Mouse (Mus musculus) midbrain, embryonic 11.5 days (tissue): ENCODE measurements around the gene Klc4. TPM values are rescaled to one million over a fixed set of nuclear protein-coding genes. Genes with fewer than 3 reads are reported as not detected.

Source experiments
- ATAC-seq: fragments of 200-750 bp; cut with Nextera tagmentation; 2 replicates; pipeline ENCODE4 v1.8.0; 2017; ENCODE audit warnings: moderate TSS enrichment, moderate library complexity; ENCODE audit not compliant: low FRiP score
- DNase-seq: peaks from one replicate; pipeline ENCODE4 v3.0.0; 2015; ENCODE audit warnings: low spot score; ENCODE audit errors: missing footprints
- H3K27ac ChIP-seq: fragments of 300-500 bp; sonication (generic); 2 replicates; pipeline ENCODE4 v1.5.1; 2014; ENCODE audit warnings: low read depth, low read length
- H3K27me3 ChIP-seq: fragments of 300-500 bp; sonication (generic); 2 replicates; pipeline ENCODE4 v1.6.1; 2014; ENCODE audit warnings: mild to moderate bottlenecking, low read length, moderate library complexity, mixed read lengths; ENCODE audit not compliant: control insufficient read depth, insufficient read depth
- H3K36me3 ChIP-seq: fragments of 300-500 bp; sonication (generic); 2 replicates; pipeline ENCODE4 v1.6.1; 2014; ENCODE audit warnings: mild to moderate bottlenecking, low read length, moderate library complexity, mixed read lengths; ENCODE audit not compliant: control insufficient read depth, insufficient read depth
- H3K4me1 ChIP-seq: fragments of 300-500 bp; sonication (generic); 2 replicates; pipeline ENCODE4 v1.6.1; 2014; ENCODE audit warnings: low read length; ENCODE audit not compliant: control insufficient read depth, insufficient read depth
- H3K4me2 ChIP-seq: fragments of 300-500 bp; sonication (generic); 2 replicates; pipeline ENCODE4 v1.6.1; 2014; ENCODE audit warnings: mild to moderate bottlenecking, moderate library complexity
- H3K4me3 ChIP-seq: fragments of 300-500 bp; sonication (generic); 2 replicates; pipeline ENCODE4 v1.5.1; 2014; ENCODE audit warnings: low read depth, low read length
- H3K9ac ChIP-seq: fragments of 300-500 bp; sonication (generic); 2 replicates; pipeline ENCODE4 v1.6.1; 2014; ENCODE audit warnings: low read length
- H3K9me3 ChIP-seq: fragments of 300-500 bp; sonication (generic); 2 replicates; pipeline ENCODE4 v1.6.1; 2016; ENCODE audit warnings: low read length; ENCODE audit not compliant: control insufficient read depth
- WGBS: fragments of 180-500 bp; shearing (Covaris S2); extraction: QIAGEN DNeasy Blood & Tissue Kit; methylation state at CpG from one replicate; pipeline ENCODE4 v1.1.7; 2014; 5-methylcytosine and 5-hydroxymethylcytosine counted together
- polyA plus RNA-seq: library from polyadenylated mRNA; unstranded; fragments of >200 nt; fragmentation: Nextera tagmentation; extraction: Ambion mirVana; gene quantifications from 2 replicates; pipeline ENCODE4 v1.2.1, GENCODE M21; 2014

Klc4 gene
- polyA plus RNA-seq = 26.6 and 29.8 TPM in 2 replicates

- under 1% methylated on average over 53 of the region's 53 CpGs for WGBS
- Histone ChIP-seq H3K27me3 (no peaks in the 10 kb centered on the region), H3K9me3 (no peaks in the 10 kb centered on the region)
Observed at GRCm38 (mm10) chr17:46645561-46646321, at the start of gene Klc4, which contains the start of gene Mrpl2. Gene Klc4 (minus strand): TSS chr17:46646022. Gene Mrpl2 (plus strand): TSS chr17:46646229.

DNA sequence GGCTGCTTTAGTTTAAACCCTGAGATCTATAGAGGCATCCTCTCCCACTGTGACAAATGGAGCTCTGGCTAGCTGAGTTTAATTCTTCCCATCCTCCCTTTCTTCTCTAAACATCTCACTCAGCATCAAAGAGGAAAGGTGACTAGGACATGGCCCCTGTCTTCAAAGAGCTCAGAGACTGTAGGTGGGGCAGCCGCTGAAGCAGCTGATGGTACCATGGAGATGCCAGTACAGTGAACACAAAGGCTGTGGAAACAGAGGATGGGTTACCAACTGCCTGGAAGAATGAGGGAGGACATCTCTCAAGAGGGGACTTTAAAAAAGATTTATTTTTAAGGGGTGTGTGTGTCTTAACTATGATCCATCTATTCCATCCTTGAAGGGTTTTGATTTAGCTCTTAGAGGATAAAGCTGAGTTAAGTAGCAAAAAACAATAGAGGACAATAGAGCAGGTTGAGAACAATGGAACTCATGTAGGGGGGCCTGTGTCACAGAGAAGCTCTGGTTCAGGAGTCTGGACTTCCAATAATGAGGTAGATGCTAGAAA lies 48.8 kb upstream of the Klc4 start:
- H3K9me3 ChIP-seq = no peaks in the 10 kb centered on the region
- ATAC-seq = no peak
- H3K4me3 ChIP-seq = no peak overlapping the region
- peaks cover 3% of the 10 kb centered on the region; the same call in 1 of the 2 replicates for H3K36me3 ChIP-seq
- no peak overlapping the region for H3K9ac ChIP-seq
- H3K27ac ChIP-seq = no peak overlapping the region
- 62% methylated on average over 1 of the region's 1 CpGs for WGBS
- DNase-seq = peak; percentile 21
- no peaks in the 10 kb centered on the region for H3K4me1 ChIP-seq
- no peaks in the 10 kb centered on the region for H3K27me3 ChIP-seq
- no peak overlapping the region for H3K4me2 ChIP-seq

More at GRCm38 (mm10) chr17:46645561-46646321, at the start of gene Klc4, which contains the start of gene Mrpl2:
- peak; percentile 100 for DNase-seq
- Histone ChIP-seq H3K27ac (no peak within 1 kb of the TSS), H3K9ac (peak within 1 kb of the TSS; percentile 68), H3K4me3 (peak within 1 kb of the TSS; percentile 78), H3K36me3 (no peaks in the 10 kb centered on the region; the same call in 1 of the 2 replicates), H3K4me2 (peak within 1 kb of the TSS; percentile 72), H3K4me1 (peaks cover 21% of the 10 kb centered on the region)
- ATAC-seq = peak; percentile 74

DNA sequence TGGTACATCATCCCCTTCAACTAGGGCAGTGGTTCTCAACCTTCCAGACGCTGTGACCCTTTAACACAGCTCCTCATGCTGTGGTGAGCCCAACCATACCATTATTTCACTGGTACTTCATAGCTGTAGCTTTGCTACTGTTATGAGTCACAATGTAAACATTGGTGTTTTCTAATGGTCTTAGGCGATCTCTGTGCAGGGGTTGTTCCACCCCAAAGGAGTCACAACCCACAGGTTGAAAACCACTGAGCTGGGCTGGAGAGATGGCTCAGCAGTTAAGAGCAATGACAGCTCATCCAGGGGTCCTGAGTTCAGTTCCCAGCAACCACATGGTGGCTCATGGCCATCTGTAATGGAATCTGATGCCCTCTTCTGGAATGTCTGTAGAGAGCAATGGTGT lies 45.6 kb upstream of the Klc4 start:
- Histone ChIP-seq H3K4me1 (no peaks in the 10 kb centered on the region), H3K27ac (no peak overlapping the region), H3K36me3 (peaks cover 4% of the 10 kb centered on the region; the same call in 1 of the 2 replicates), H3K27me3 (no peaks in the 10 kb centered on the region), H3K4me2 (no peak overlapping the region), H3K9me3 (no peaks in the 10 kb centered on the region), H3K9ac (no peak overlapping the region), H3K4me3 (no peak overlapping the region)
- DNase-seq = no peak
- no peak for ATAC-seq
- 91% methylated on average over 2 of the region's 2 CpGs for WGBS

GRCm38 (mm10) chr17:46690665-46691064 lies 44.8 kb upstream of the Klc4 start:
- 97% methylated on average over 12 of the region's 12 CpGs for WGBS

DNA sequence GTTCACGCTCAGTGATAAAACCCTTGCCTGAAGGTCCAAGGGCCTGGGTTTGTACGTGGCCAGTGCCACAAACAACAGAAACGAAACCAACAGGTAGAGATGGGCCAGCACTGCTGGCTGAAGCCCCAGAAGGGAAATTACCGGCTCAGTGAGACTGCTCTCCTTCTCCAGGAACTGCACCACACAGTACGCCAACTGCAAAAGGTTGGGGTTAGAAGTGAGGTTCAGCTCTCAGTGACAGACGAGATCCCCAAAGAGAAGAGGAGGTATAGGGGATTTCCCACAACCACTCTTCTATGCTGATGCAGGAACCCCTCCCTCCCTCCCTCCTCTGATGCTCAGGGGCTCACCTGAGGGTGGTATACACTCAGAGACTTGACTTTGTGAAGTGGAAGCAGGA lies 40.1 kb upstream of the Klc4 start:
- Histone ChIP-seq H3K4me2 (no peak overlapping the region), H3K9me3 (no peaks in the 10 kb centered on the region), H3K27ac (no peak overlapping the region), H3K36me3 (peaks cover 24% of the 10 kb centered on the region), H3K4me3 (no peak overlapping the region), H3K27me3 (no peaks in the 10 kb centered on the region), H3K9ac (no peak overlapping the region), H3K4me1 (peaks cover 8% of the 10 kb centered on the region)
- WGBS = 93% methylated on average over 6 of the region's 6 CpGs
- no peak for DNase-seq
- ATAC-seq = no peak

More at GRCm38 (mm10) chr17:46690665-46691064, 44.8 kb upstream of the Klc4 start:
- Histone ChIP-seq H3K36me3 (peaks cover 11% of the 10 kb centered on the region), H3K27ac (no peak overlapping the region), H3K4me1 (no peaks in the 10 kb centered on the region), H3K27me3 (no peaks in the 10 kb centered on the region), H3K4me2 (no peak overlapping the region), H3K4me3 (no peak overlapping the region), H3K9ac (no peak overlapping the region), H3K9me3 (no peaks in the 10 kb centered on the region)
- no peak for ATAC-seq
- DNase-seq = no peak

DNA sequence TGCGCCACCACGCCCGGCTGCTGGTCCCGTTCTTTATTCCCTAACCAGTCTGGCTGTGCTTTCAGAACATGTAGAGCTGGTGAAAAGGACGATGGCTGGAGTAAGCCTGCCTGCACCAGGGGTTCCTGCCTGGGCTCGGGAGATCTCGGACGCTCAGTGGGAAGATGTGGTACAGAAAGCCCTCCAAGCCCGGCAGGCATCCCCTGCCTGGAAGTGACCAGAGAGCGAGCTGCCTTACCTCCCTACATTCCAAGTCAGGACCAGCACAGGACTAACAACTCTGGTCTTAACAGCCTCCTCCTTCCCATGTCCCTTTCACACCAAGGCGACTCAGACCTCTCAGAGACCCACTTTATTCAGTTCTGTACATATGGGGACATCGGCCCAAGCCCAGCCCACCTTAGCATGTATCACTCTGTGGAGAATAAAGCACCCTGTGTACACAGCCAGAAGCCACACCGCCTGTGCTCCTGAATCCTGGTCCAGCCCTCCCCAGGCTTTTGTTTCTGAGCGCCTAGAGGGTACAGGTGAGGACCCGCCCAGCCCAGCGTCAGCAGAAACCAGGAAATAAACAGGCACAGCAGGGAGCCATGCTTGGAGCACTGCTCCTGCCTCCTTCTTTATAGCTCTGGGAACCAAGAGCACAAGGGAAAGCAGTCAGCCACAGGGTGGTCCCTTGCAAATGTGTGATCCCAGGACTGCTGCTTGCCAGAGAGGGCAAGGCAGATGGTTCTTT lies 37.0 kb upstream of the Klc4 start:
- H3K9ac ChIP-seq = no peak overlapping the region
- WGBS = 85% methylated on average over 16 of the region's 16 CpGs
- H3K27me3 ChIP-seq = no peaks in the 10 kb centered on the region
- peak; percentile 79 for DNase-seq
- ATAC-seq = no peak
- peaks cover 24% of the 10 kb centered on the region for H3K36me3 ChIP-seq
- no peak overlapping the region for H3K4me2 ChIP-seq
- no peak overlapping the region for H3K27ac ChIP-seq
- no peak overlapping the region for H3K4me3 ChIP-seq
- H3K9me3 ChIP-seq = no peaks in the 10 kb centered on the region
- H3K4me1 ChIP-seq = peaks cover 20% of the 10 kb centered on the region

DNA sequence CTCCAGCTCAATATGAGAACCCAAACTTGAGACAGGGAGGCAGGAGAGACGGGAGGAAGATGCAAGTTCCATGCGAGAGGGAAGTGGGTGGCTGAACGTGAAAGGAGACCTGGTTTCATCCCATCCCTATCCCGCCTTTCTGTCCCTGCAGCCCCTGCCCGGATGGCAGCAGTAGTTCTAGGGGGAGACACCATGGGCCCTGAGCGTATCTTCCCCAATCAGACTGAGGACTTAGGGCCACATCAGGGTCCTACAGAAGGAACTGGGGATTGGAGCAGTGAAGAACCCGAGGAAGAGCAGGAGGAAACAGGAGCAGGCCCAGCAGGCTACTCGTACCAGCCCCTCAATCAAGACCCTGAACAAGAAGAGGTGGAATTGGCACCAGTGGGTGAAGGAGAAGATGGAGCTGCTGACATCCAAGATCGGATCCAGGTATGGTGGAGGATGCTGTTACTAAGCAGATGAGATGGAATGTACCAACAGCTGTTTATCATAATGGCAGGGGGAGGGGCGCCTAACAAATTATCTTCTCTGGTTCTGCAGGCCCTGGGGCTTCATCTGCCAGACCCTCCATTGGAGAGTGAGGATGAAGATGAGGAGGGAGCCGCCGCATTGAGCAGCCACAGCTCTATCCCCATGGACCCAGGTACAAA lies 35.8 kb upstream of the Klc4 start:
- 27% methylated on average over 12 of the region's 12 CpGs for WGBS
- peaks cover 20% of the 10 kb centered on the region for H3K4me1 ChIP-seq
- H3K9ac ChIP-seq = peak overlapping the region; percentile 69
- ATAC-seq (no peak), DNase-seq (peak; percentile 85)
- H3K36me3 ChIP-seq = peaks cover 27% of the 10 kb centered on the region
- peak overlapping the region; percentile 88 for H3K4me2 ChIP-seq
- H3K4me3 ChIP-seq = peak overlapping the region; percentile 83
- H3K27ac ChIP-seq = peak overlapping the region; percentile 20
- H3K27me3 ChIP-seq = no peaks in the 10 kb centered on the region
- H3K9me3 ChIP-seq = no peaks in the 10 kb centered on the region

DNA sequence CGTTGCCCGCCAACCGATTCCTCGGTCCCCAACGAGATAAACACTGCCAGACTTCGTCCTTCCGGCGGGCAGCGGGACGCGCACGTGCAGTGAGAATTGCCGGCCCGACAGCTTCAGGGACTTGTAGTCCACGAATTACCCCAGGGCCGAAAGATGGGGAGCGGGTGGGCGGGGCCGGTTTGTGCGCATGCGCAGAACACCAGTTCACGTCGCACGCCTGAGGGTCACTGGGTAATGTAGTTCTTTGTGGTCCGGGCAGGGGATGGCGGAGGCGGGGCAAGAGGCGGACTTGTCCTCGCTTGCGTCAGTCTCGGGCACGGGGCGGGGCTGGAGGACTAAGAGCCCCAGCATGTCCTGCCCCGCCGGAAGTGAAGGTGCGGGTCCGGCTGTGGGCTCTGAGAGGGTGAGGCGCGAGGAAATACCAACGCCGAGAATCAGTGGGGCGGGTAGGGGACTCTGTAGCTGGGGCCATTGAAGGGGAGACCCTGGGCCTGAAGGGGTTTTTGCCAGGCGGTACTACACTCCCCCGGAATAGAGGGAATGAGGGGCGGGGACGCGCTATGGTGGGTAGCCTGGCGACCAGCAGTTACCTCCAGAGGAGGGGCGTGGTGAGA lies 35.0 kb upstream of the Klc4 start, which contains the start of gene Klhdc3:
Gene Klhdc3 (minus strand): TSS at position 155 of the 614 bp plus-strand sequence.
- H3K4me3 ChIP-seq = peak within 1 kb of the TSS; percentile 83
- no peaks in the 10 kb centered on the region for H3K9me3 ChIP-seq
- H3K27me3 ChIP-seq = no peaks in the 10 kb centered on the region
- peak within 1 kb of the TSS; percentile 88 for H3K4me2 ChIP-seq
- under 1% methylated on average over 49 of the region's 49 CpGs for WGBS
- peaks cover 21% of the 10 kb centered on the region for H3K36me3 ChIP-seq
- peaks cover 20% of the 10 kb centered on the region for H3K4me1 ChIP-seq
- peak within 1 kb of the TSS; percentile 74 for H3K27ac ChIP-seq
- DNase-seq (peak; percentile 100), ATAC-seq (peak; percentile 99)
- peak within 1 kb of the TSS; percentile 74 for H3K9ac ChIP-seq
